Comparison of ENCODE assay signal across 19 mouse cellular contexts in genomic region chr17:72062978-72063377, GRCm38 (mm10).
"Had no signal": no experiment of that assay in that cellular context is flagged by ENCODE, and none has a peak within 500 bp of the region (broad histone marks: within the 10 kb centered on the region; RNA-seq: fewer than 3 reads in every experiment).

No protein-coding gene starts in this region.

- DNase-seq: gastrocnemius, adult 2 months; gastrocnemius, postnatal 10 days; gastrocnemius, postnatal 25 days; heart, adult 18-20 months; heart, postnatal 10 days; heart, postnatal 4 days; kidney, adult 18-20 months; kidney, adult 8-10 months; kidney, postnatal 10 days; kidney, postnatal 25 days; kidney, postnatal 4 days; layer of hippocampus, adult 9-11 months; layer of hippocampus, postnatal 36 days; left cerebral cortex, postnatal 4 days had no signal

- ATAC-seq: hindbrain, embryonic 16.5 days; inflammation-experienced regulatory T-cells, adult 6 months; intestine, embryonic 15.5 days; intestine, postnatal 0 days; liver, embryonic 12.5 days had no signal
